Mouse (Mus musculus) thymus, adult 2 months (tissue): ENCODE measurements around the gene Thtpa. TPM values are rescaled to one million over a fixed set of nuclear protein-coding genes. Genes with fewer than 3 reads are reported as not detected.

ENCODE experiments used
- DNase-seq: peaks from one replicate; pipeline ENCODE4 v3.0.0; 2021
- H3K27ac ChIP-seq: fragments of 200-500 bp; 2 replicates; pipeline ENCODE4 v1.5.1; 2012; ENCODE audit warnings: low read length, control low read depth; ENCODE audit not compliant: control insufficient read depth, insufficient read depth
- H3K27me3 ChIP-seq: fragments of 200-500 bp; 2 replicates; pipeline ENCODE4 v1.6.1; 2012; ENCODE audit warnings: mild to moderate bottlenecking, low read length, moderate library complexity, mixed read lengths; ENCODE audit not compliant: control insufficient read depth, insufficient read depth
- H3K36me3 ChIP-seq: fragments of 200-500 bp; 2 replicates; pipeline ENCODE4 v1.6.1; 2012; ENCODE audit warnings: mild to moderate bottlenecking, low read length, moderate library complexity; ENCODE audit not compliant: control insufficient read depth, insufficient read depth
- H3K4me1 ChIP-seq: fragments of 200-500 bp; replicated peaks from 2 replicates; pipeline ENCODE4 v1.6.1; 2012; ENCODE audit warnings: low read length; ENCODE audit not compliant: control insufficient read depth, insufficient read depth
- H3K4me3 ChIP-seq: fragments of 200-500 bp; 2 replicates; pipeline ENCODE4 v1.5.1; 2012; ENCODE audit warnings: mild to moderate bottlenecking, low read length, control low read depth, moderate library complexity; ENCODE audit not compliant: control insufficient read depth, insufficient read depth
- CTCF ChIP-seq: fragments of 200-500 bp; IDR thresholded peaks from 2 replicates; pipeline ENCODE4 v1.5.1; 2012; ENCODE audit warnings: mild to moderate bottlenecking, control low read depth, low read length, moderate library complexity, borderline replicate concordance; ENCODE audit not compliant: control insufficient read depth, poor library complexity, insufficient read depth; ENCODE audit errors: extremely low read depth
- POLR2A ChIP-seq: fragments of 200-500 bp; IDR thresholded peaks from 2 replicates; pipeline ENCODE4 v1.6.1; 2012; ENCODE audit warnings: mild to moderate bottlenecking, low read length, control low read depth, moderate library complexity; ENCODE audit not compliant: control insufficient read depth, poor library complexity, insufficient read depth; ENCODE audit errors: extremely low read depth
- WGBS: fragments of 180-500 bp; shearing (Covaris S2); methylation state at CpG from one replicate; pipeline ENCODE4 v1.1.7; 2018; 5-methylcytosine and 5-hydroxymethylcytosine counted together
- polyA plus RNA-seq: library from polyadenylated mRNA; depleted of rRNA; stranded (reverse); fragments of >200 nt; gene quantifications from 2 replicates; pipeline ENCODE4 v1.2.3, GENCODE M21; 2012

Thtpa gene
- polyA plus RNA-seq, 1 experiment, result 6.0 TPM

- no peak for DNase-seq
- WGBS, result 56% methylated on average over 8 of the region's 8 CpGs
Measured at GRCm38 (mm10) chr14:55122359-55122758, 27.8 kb downstream of the Thtpa start.

GRCm38 (mm10) chr14:55125711-55126110 is 31.1 kb downstream of the Thtpa start:
- 90% methylated on average over 5 of the region's 5 CpGs for WGBS
- no peak for DNase-seq
- Histone ChIP-seq H3K4me3 (no peak overlapping the region), H3K4me1 (no peaks in the 10 kb centered on the region), H3K36me3 (no peaks in the 10 kb centered on the region), H3K27me3 (no peaks in the 10 kb centered on the region), H3K27ac (no peak overlapping the region)
- TF ChIP-seq POLR2A (no peak), CTCF (no peak)

More at GRCm38 (mm10) chr14:55122359-55122758, 27.8 kb downstream of the Thtpa start:
- H3K36me3 ChIP-seq, result no peaks in the 10 kb centered on the region
- no peaks in the 10 kb centered on the region for H3K27me3 ChIP-seq
- H3K4me1 ChIP-seq, result no peaks in the 10 kb centered on the region
- TF ChIP-seq CTCF, result no peak
- no peak for TF ChIP-seq POLR2A
- no peak overlapping the region for H3K27ac ChIP-seq
- no peak overlapping the region for H3K4me3 ChIP-seq

DNA sequence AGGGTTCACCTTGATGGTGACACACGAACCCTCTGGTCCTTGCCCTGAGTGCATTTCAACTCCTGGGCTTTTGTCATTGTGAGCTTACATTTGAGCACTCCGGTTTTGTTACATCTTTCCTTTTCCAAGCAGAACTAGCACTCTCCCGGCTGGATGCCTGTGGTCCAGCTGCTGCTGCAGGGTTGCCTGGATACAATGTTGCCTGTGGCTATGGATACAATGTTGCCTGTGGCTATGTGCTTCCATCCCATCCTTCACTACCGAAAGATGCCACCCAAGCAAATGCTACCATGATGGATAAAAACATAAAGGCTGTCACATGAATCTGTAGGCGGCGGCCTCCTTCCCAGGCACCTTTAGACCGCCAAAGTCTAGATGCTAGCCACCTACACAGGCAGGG is 31.9 kb downstream of the Thtpa start:
- 93% methylated on average over 7 of the region's 7 CpGs for WGBS
- no peaks in the 10 kb centered on the region for H3K27me3 ChIP-seq
- H3K27ac ChIP-seq, result no peak overlapping the region
- H3K4me1 ChIP-seq, result no peaks in the 10 kb centered on the region
- H3K4me3 ChIP-seq, result no peak overlapping the region
- H3K36me3 ChIP-seq, result no peaks in the 10 kb centered on the region
- no peak for TF ChIP-seq CTCF
- no peak for TF ChIP-seq POLR2A
- no peak for DNase-seq

DNA sequence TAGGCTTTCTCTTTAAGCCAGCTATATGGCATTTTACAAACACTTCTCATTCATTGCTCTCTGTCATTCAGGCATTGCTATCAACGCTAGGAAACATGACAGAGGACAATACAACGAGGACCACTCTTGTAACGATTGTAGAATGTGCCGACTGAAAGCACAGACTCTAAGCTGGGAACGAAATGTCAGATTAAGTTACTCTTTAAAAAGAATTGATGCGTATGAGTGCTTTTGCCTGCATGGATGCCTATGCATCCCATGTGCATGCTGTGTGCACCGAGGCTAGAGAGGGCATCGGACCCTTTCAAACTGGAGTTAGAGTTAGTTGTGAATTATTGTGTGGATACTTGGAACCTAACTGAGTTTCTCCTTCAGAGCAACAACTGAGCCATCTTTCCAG is 41.1 kb downstream of the Thtpa start:
- Histone ChIP-seq H3K4me1 (no peaks in the 10 kb centered on the region), H3K27ac (no peak overlapping the region), H3K4me3 (no peak overlapping the region), H3K27me3 (no peaks in the 10 kb centered on the region), H3K36me3 (no peaks in the 10 kb centered on the region)
- no peak for DNase-seq
- TF ChIP-seq POLR2A, result no peak
- no peak for TF ChIP-seq CTCF
- 92% methylated on average over 8 of the region's 8 CpGs for WGBS

DNA sequence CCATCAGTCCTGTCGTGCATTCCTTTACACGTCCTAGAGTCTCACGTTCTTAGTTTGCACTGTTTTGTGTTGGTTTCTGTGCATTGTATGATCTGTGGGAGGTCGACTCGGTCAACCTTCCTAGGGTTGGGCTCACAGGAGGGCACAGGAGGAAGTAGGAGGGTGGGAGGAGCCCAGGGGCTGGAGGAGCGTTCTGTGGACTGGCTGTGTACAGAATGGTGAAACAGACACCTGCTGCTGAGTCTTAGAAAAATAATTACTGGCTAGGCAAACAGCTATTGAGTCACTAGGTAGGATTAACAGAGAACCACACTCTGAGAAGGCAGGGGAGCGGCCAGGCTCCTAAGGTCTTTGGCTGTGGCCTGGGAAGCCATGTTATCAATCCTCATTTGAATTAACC is 44.7 kb downstream of the Thtpa start:
- no peak for DNase-seq
- no peaks in the 10 kb centered on the region for H3K27me3 ChIP-seq
- H3K27ac ChIP-seq, result no peak overlapping the region
- WGBS, result 32% methylated on average over 7 of the region's 7 CpGs
- TF ChIP-seq CTCF, result no peak
- H3K36me3 ChIP-seq, result no peaks in the 10 kb centered on the region
- H3K4me3 ChIP-seq, result no peak overlapping the region
- H3K4me1 ChIP-seq, result no peaks in the 10 kb centered on the region

GRCm38 (mm10) chr14:55146324-55146723 is 51.7 kb downstream of the Thtpa start:
- WGBS, result 100% methylated on average over 1 of the region's 1 CpGs
- TF ChIP-seq CTCF (no peak), POLR2A (no peak)
- DNase-seq, result no peak
- Histone ChIP-seq H3K4me3 (no peak overlapping the region), H3K4me1 (no peaks in the 10 kb centered on the region), H3K27ac (no peak overlapping the region), H3K27me3 (no peaks in the 10 kb centered on the region), H3K36me3 (no peaks in the 10 kb centered on the region)

- Histone ChIP-seq H3K27me3 (no peaks in the 10 kb centered on the region), H3K27ac (no peak overlapping the region), H3K36me3 (no peaks in the 10 kb centered on the region), H3K4me1 (no peaks in the 10 kb centered on the region), H3K4me3 (no peak overlapping the region)
- no peak for TF ChIP-seq POLR2A
- TF ChIP-seq CTCF, result no peak
- WGBS, result 69% methylated on average over 12 of the region's 12 CpGs
- DNase-seq, result no peak
Measured at GRCm38 (mm10) chr14:55146829-55147401, 52.3 kb downstream of the Thtpa start.
